Comparison of ENCODE assay signal across 10 mouse cellular contexts in the genomic region with DNA sequence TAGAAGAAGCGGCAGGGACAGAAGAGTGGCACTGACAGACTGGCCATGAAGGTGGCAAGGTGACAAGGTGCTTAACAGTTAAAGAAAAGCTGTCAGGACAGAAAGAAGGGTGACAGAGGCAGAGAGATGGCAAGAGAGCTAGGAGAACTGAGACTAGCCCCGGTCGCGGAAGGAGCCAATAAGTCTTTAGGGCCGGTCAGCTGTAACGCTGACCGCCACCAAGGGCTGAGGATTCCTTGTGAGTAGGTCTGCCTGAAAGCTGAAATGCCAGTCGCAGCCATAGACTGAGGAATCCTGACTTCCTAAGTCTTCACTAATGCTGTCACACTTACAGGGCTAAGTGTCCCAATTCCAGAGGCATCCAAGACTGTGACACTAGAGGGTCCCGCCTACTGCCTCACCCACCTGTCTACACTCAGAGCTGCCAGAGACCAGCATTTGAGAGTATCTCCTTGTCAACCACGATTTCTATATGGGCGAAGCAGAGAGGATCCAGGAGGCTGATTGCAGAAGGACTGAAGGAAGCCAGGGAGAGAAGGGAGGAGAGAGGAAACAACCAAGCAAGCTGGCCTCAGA. TPM values are rescaled to one million over a fixed set of nuclear protein-coding genes. Genes with fewer than 3 reads are reported as not detected.
DNase-seq lines count a peak whose midpoint lies in the region; ATAC-seq lines count a peak whose summit lies in the region.
"Had no signal": no experiment of that assay in that cellular context is flagged by ENCODE, and none has a peak within 500 bp of the region (broad histone marks: within the 10 kb centered on the region; RNA-seq: fewer than 3 reads in every experiment).

No protein-coding gene starts in this region.

- peak overlapping the region; percentile 30 for H3K4me2 ChIP-seq in liver, embryonic 12.5 days
- no peak overlapping the region; the same call in 1 of the 2 replicates for H3K4me2 ChIP-seq in liver, embryonic 11.5 days
- H3K4me2 ChIP-seq in hindbrain, embryonic 13.5 days: peak overlapping the region; percentile 42
- H3K4me2 ChIP-seq in midbrain, embryonic 15.5 days: peak overlapping the region; percentile 37

- H3K4me1 ChIP-seq in liver, embryonic 12.5 days: peaks cover 14% of the 10 kb centered on the region
- H3K4me1 ChIP-seq in liver, embryonic 11.5 days (replicated peaks; ENCODE audit: control insufficient read depth, insufficient read depth, low read length): 0 out of 2 replicates have a peak, but pooled peaks cover 7% of the 10 kb centered on the region
- H3K4me1 ChIP-seq in hindbrain, embryonic 13.5 days (replicated peaks): peaks cover 16% of the 10 kb centered on the region
- H3K4me1 ChIP-seq in midbrain, embryonic 15.5 days: peaks cover 17% of the 10 kb centered on the region

- ATAC-seq in cerebellum, adult (ENCODE audit: insufficient number of reproducible peaks, low FRiP score, low TSS enrichment): peak; percentile 45; the same call in 1 of the 2 replicates
- 0 out of 2 replicates have a peak, but pooled peaks have one; percentile 5 for ATAC-seq in liver, embryonic 12.5 days
- no peak for ATAC-seq in liver, embryonic 11.5 days (replicated peaks; ENCODE audit: low FRiP score)
- ATAC-seq in hindbrain, embryonic 13.5 days (ENCODE audit: low FRiP score): peak; percentile 24; the same call in 1 of the 2 replicates
- peak; percentile 47 for ATAC-seq in midbrain, embryonic 15.5 days (replicated peaks)
- ATAC-seq in inflammation-experienced regulatory T-cells, adult 6 months: no peak

- no peak for DNase-seq in cerebellum, adult 11 months
- DNase-seq in liver, embryonic 11.5 days (ENCODE audit: low spot score): no peak
- DNase-seq in T-cell, adult 2 months (ENCODE audit: low spot score): no peak

- no peak overlapping the region for H3K27ac ChIP-seq in liver, embryonic 12.5 days
- H3K27ac ChIP-seq in liver, embryonic 11.5 days (ENCODE audit: low read depth, low read length): no peak overlapping the region
- no peak overlapping the region for H3K27ac ChIP-seq in hindbrain, embryonic 13.5 days
- no peak overlapping the region for H3K27ac ChIP-seq in midbrain, embryonic 15.5 days

- no peaks in the 10 kb centered on the region for H3K9me3 ChIP-seq in liver, embryonic 12.5 days (replicated peaks)
- H3K9me3 ChIP-seq in liver, embryonic 11.5 days (ENCODE audit: control insufficient read depth, low read length): no peaks in the 10 kb centered on the region
- no peaks in the 10 kb centered on the region for H3K9me3 ChIP-seq in hindbrain, embryonic 13.5 days
- H3K9me3 ChIP-seq in midbrain, embryonic 15.5 days: no peaks in the 10 kb centered on the region

- H3K36me3 ChIP-seq in liver, embryonic 12.5 days: no peaks in the 10 kb centered on the region
- H3K36me3 ChIP-seq in liver, embryonic 11.5 days (ENCODE audit: control insufficient read depth, insufficient read depth, low read length): no peaks in the 10 kb centered on the region
- no peaks in the 10 kb centered on the region for H3K36me3 ChIP-seq in hindbrain, embryonic 13.5 days
- H3K36me3 ChIP-seq in midbrain, embryonic 15.5 days (replicated peaks): no peaks in the 10 kb centered on the region

- 59% methylated on average over 11 of the region's 11 CpGs for WGBS in liver, embryonic 12.5 days (ENCODE audit: insufficient replicate concordance)
- 63% methylated on average over 11 of the region's 11 CpGs for WGBS in liver, embryonic 11.5 days
- 63% methylated on average over 11 of the region's 11 CpGs for WGBS in hindbrain, embryonic 13.5 days
- WGBS in midbrain, embryonic 15.5 days: 53% methylated on average over 11 of the region's 11 CpGs

- H3K9ac ChIP-seq in liver, embryonic 12.5 days: no peak overlapping the region
- no peak overlapping the region for H3K9ac ChIP-seq in liver, embryonic 11.5 days (ENCODE audit: low read depth, low read length)
- no peak overlapping the region; the same call in 1 of the 2 replicates for H3K9ac ChIP-seq in hindbrain, embryonic 13.5 days
- peak overlapping the region; percentile 19; the same call in 1 of the 2 replicates for H3K9ac ChIP-seq in midbrain, embryonic 15.5 days

- H3K27me3 ChIP-seq in liver, embryonic 12.5 days (replicated peaks): peaks cover 31% of the 10 kb centered on the region
- no peaks in the 10 kb centered on the region for H3K27me3 ChIP-seq in liver, embryonic 11.5 days (replicated peaks; ENCODE audit: control insufficient read depth, insufficient read depth, low read length)
- H3K27me3 ChIP-seq in hindbrain, embryonic 13.5 days: no peaks in the 10 kb centered on the region
- H3K27me3 ChIP-seq in midbrain, embryonic 15.5 days (replicated peaks): no peaks in the 10 kb centered on the region
- H3K27me3 ChIP-seq: Patski had no signal

- no peak overlapping the region for H3K4me3 ChIP-seq in liver, embryonic 12.5 days
- no peak overlapping the region for H3K4me3 ChIP-seq in liver, embryonic 11.5 days (ENCODE audit: low read depth, low read length)
- no peak overlapping the region for H3K4me3 ChIP-seq in hindbrain, embryonic 13.5 days
- H3K4me3 ChIP-seq in midbrain, embryonic 15.5 days: no peak overlapping the region
- H3K4me3 ChIP-seq: erythroblast, embryonic 14.5 days had no signal

RNA-seq across cellular contexts. Expression of gene Plekhb1, which starts 1.6 kb away (rescaled TPM):
- 0.26 and 0.43 TPM in 2 replicates for polyA plus RNA-seq in liver, embryonic 12.5 days (2016; fragmentation: Nextera tagmentation; extraction: Ambion mirVana)
- polyA plus RNA-seq in liver, embryonic 11.5 days (2014; fragmentation: Nextera tagmentation; extraction: Ambion mirVana): 1.1 and 2.0 TPM in 2 replicates
- 12.8 and 16.0 TPM in 2 replicates for polyA plus RNA-seq in hindbrain, embryonic 13.5 days (2015; fragmentation: Nextera tagmentation; extraction: Ambion mirVana)
- polyA plus RNA-seq in midbrain, embryonic 15.5 days (2015; fragmentation: Nextera tagmentation; extraction: Ambion mirVana): 10.3 and 10.4 TPM in 2 replicates
- under 1 TPM in 2 of 3 experiments, not detected in 1; 0.13 to 0.20 TPM for polyA plus RNA-seq in inflammation-experienced regulatory T-cells, adult 6 months (2017; shearing (Covaris generic))
- polyA plus RNA-seq: erythroblast, embryonic 14.5 days had no signal

RNA-seq across cellular contexts. Expression of gene Fam168a, which starts 42.6 kb away (rescaled TPM):
- 7.1 and 8.9 TPM in 2 replicates for polyA plus RNA-seq in liver, embryonic 12.5 days (2016; fragmentation: Nextera tagmentation; extraction: Ambion mirVana)
- 16.2 and 18.8 TPM in 2 replicates for polyA plus RNA-seq in liver, embryonic 11.5 days (2014; fragmentation: Nextera tagmentation; extraction: Ambion mirVana)
- 93.8 and 105 TPM in 2 replicates for polyA plus RNA-seq in hindbrain, embryonic 13.5 days (2015; fragmentation: Nextera tagmentation; extraction: Ambion mirVana)
- polyA plus RNA-seq in midbrain, embryonic 15.5 days (2015; fragmentation: Nextera tagmentation; extraction: Ambion mirVana): 112 and 126 TPM in 2 replicates
- polyA plus RNA-seq in inflammation-experienced regulatory T-cells, adult 6 months (2017; shearing (Covaris generic)): 10 to 100 TPM; 13.4 to 35.3 (median 26.6) TPM

RNA-seq across cellular contexts. Expression of gene Mrpl48, which starts 55.7 kb away (rescaled TPM):
- polyA plus RNA-seq in liver, embryonic 12.5 days (2016; fragmentation: Nextera tagmentation; extraction: Ambion mirVana): 53.2 and 56.3 TPM in 2 replicates
- polyA plus RNA-seq in liver, embryonic 11.5 days (2014; fragmentation: Nextera tagmentation; extraction: Ambion mirVana): 78.9 and 81.2 TPM in 2 replicates
- 81.8 and 91.8 TPM in 2 replicates for polyA plus RNA-seq in hindbrain, embryonic 13.5 days (2015; fragmentation: Nextera tagmentation; extraction: Ambion mirVana)
- 79.0 and 80.2 TPM in 2 replicates for polyA plus RNA-seq in midbrain, embryonic 15.5 days (2015; fragmentation: Nextera tagmentation; extraction: Ambion mirVana)
- 10 to 100 TPM; 62.3 to 77.2 (median 72.0) TPM for polyA plus RNA-seq in inflammation-experienced regulatory T-cells, adult 6 months (2017; shearing (Covaris generic))

RNA-seq across cellular contexts. Expression of gene Rab6a, which starts 56.6 kb away (rescaled TPM):
- 60.7 and 62.0 TPM in 2 replicates for polyA plus RNA-seq in liver, embryonic 12.5 days (2016; fragmentation: Nextera tagmentation; extraction: Ambion mirVana)
- polyA plus RNA-seq in liver, embryonic 11.5 days (2014; fragmentation: Nextera tagmentation; extraction: Ambion mirVana): 81.6 and 85.7 TPM in 2 replicates
- 224 and 226 TPM in 2 replicates for polyA plus RNA-seq in hindbrain, embryonic 13.5 days (2015; fragmentation: Nextera tagmentation; extraction: Ambion mirVana)
- 253 and 260 TPM in 2 replicates for polyA plus RNA-seq in midbrain, embryonic 15.5 days (2015; fragmentation: Nextera tagmentation; extraction: Ambion mirVana)
- 10 to 100 TPM; 12.0 to 13.4 (median 12.4) TPM for polyA plus RNA-seq in inflammation-experienced regulatory T-cells, adult 6 months (2017; shearing (Covaris generic))

Comparison
In these comparisons a context has a peak if more than half of its experiments do, and no peak if none do; other contexts are left out.
1. ATAC-seq: peak in cerebellum, adult (single experiment), liver, embryonic 12.5 days (single experiment), hindbrain, embryonic 13.5 days (single experiment) and midbrain, embryonic 15.5 days (single experiment); none in liver, embryonic 11.5 days (single experiment) and inflammation-experienced regulatory T-cells, adult 6 months (single experiment).